Mouse (Mus musculus) embryonic facial prominence, embryonic 15.5 days (tissue): Measurements from ENCODE around the gene Dnajb14. TPM values are rescaled to one million over a fixed set of nuclear protein-coding genes. Genes with fewer than 3 reads are reported as not detected.

Source experiments
- ATAC-seq: fragments of 200-750 bp; cut with Nextera tagmentation; 2 replicates; pipeline ENCODE4 v1.8.0; 2017; ENCODE audit warnings: low read depth, moderate TSS enrichment; ENCODE audit not compliant: insufficient number of reproducible peaks, low FRiP score, low TSS enrichment
- H3K27ac ChIP-seq: fragments of 300-500 bp; sonication (generic); replicated peaks from 2 replicates; pipeline ENCODE4 v1.5.1; 2015; ENCODE audit warnings: mild to moderate bottlenecking, inconsistent platforms
- H3K27me3 ChIP-seq: fragments of 300-500 bp; sonication (generic); 2 replicates; pipeline ENCODE4 v1.6.1; 2015; ENCODE audit warnings: inconsistent platforms
- H3K36me3 ChIP-seq: fragments of 300-500 bp; sonication (generic); 2 replicates; pipeline ENCODE4 v1.6.1; 2015; ENCODE audit warnings: mild to moderate bottlenecking, inconsistent platforms
- H3K4me1 ChIP-seq: fragments of 300-500 bp; sonication (generic); 2 replicates; pipeline ENCODE4 v1.6.1; 2015; ENCODE audit warnings: inconsistent platforms
- H3K4me2 ChIP-seq: fragments of 300-500 bp; sonication (generic); replicated peaks from 2 replicates; pipeline ENCODE4 v1.6.1; 2015; ENCODE audit warnings: mild to moderate bottlenecking, inconsistent platforms
- H3K4me3 ChIP-seq: fragments of 300-500 bp; sonication (generic); replicated peaks from 2 replicates; pipeline ENCODE4 v1.5.1; 2015; ENCODE audit warnings: mild to moderate bottlenecking, inconsistent platforms
- H3K9ac ChIP-seq: fragments of 300-500 bp; sonication (generic); 2 replicates; pipeline ENCODE4 v1.6.1; 2015; ENCODE audit warnings: inconsistent platforms
- H3K9me3 ChIP-seq: fragments of 300-500 bp; sonication (generic); replicated peaks from 2 replicates; pipeline ENCODE4 v1.6.1; 2016; ENCODE audit warnings: inconsistent platforms
- WGBS: fragments of 180-500 bp; shearing (Covaris S2); methylation state at CpG from one replicate; pipeline ENCODE4 v1.1.7; 2015; 5-methylcytosine and 5-hydroxymethylcytosine counted together
- polyA plus RNA-seq: library from polyadenylated mRNA; unstranded; fragments of >200 nt; fragmentation: Nextera tagmentation; extraction: Ambion mirVana; gene quantifications from 2 replicates; pipeline ENCODE4 v1.2.1, GENCODE M21; 2015

The Dnajb14 gene
- polyA plus RNA-seq = 13.6 and 13.9 TPM in 2 replicates

- under 1% methylated on average over 79 of the region's 94 CpGs for WGBS
- H3K27ac ChIP-seq = peak within 1 kb of the TSS; percentile 99
- H3K9ac ChIP-seq = peak within 1 kb of the TSS; percentile 99
- peak within 1 kb of the TSS; percentile 80 for H3K4me2 ChIP-seq
- peak; percentile 43 for ATAC-seq
- peaks cover 17% of the 10 kb centered on the region for H3K4me1 ChIP-seq
- no peaks in the 10 kb centered on the region for H3K9me3 ChIP-seq
- no peaks in the 10 kb centered on the region for H3K36me3 ChIP-seq
- H3K4me3 ChIP-seq = peak within 1 kb of the TSS; percentile 84
- no peaks in the 10 kb centered on the region for H3K27me3 ChIP-seq
These were observed at the start of gene Dnajb14 for GRCm38 (mm10) chr3:137867437-137868093. TSS of gene Dnajb14 (plus strand) at chr3:137867675.

GRCm38 (mm10) chr3:137818713-137819112, 48.8 kb upstream of the Dnajb14 start:
- Histone ChIP-seq H3K36me3 (no peaks in the 10 kb centered on the region), H3K4me2 (no peak overlapping the region), H3K9me3 (no peaks in the 10 kb centered on the region), H3K27me3 (no peaks in the 10 kb centered on the region), H3K4me3 (no peak overlapping the region), H3K9ac (no peak overlapping the region), H3K4me1 (no peaks in the 10 kb centered on the region), H3K27ac (no peak overlapping the region)
- ATAC-seq = no peak
- 19% methylated on average over 4 of the region's 4 CpGs for WGBS

GRCm38 (mm10) chr3:137820688-137821467, 46.6 kb upstream of the Dnajb14 start:
- no peaks in the 10 kb centered on the region for H3K27me3 ChIP-seq
- no peaks in the 10 kb centered on the region for H3K4me1 ChIP-seq
- no peak overlapping the region for H3K27ac ChIP-seq
- ATAC-seq = no peak
- no peak overlapping the region for H3K4me2 ChIP-seq
- 70% methylated on average over 6 of the region's 6 CpGs for WGBS
- no peak overlapping the region for H3K4me3 ChIP-seq
- no peaks in the 10 kb centered on the region for H3K36me3 ChIP-seq
- no peaks in the 10 kb centered on the region for H3K9me3 ChIP-seq
- H3K9ac ChIP-seq = no peak overlapping the region

- Histone ChIP-seq H3K4me2 (no peak overlapping the region), H3K4me3 (no peak overlapping the region), H3K4me1 (no peaks in the 10 kb centered on the region), H3K27me3 (no peaks in the 10 kb centered on the region), H3K9me3 (no peaks in the 10 kb centered on the region), H3K36me3 (no peaks in the 10 kb centered on the region), H3K27ac (no peak overlapping the region), H3K9ac (no peak overlapping the region)
- 88% methylated on average over 3 of the region's 3 CpGs for WGBS
- no peak for ATAC-seq
These were observed 44.2 kb upstream of the Dnajb14 start for GRCm38 (mm10) chr3:137823317-137823716.

- 58% methylated on average over 11 of the region's 11 CpGs for WGBS
- Histone ChIP-seq H3K9ac (no peak overlapping the region), H3K4me1 (no peaks in the 10 kb centered on the region), H3K4me2 (no peak overlapping the region), H3K4me3 (no peak overlapping the region), H3K9me3 (no peaks in the 10 kb centered on the region), H3K27me3 (no peaks in the 10 kb centered on the region), H3K27ac (no peak overlapping the region), H3K36me3 (no peaks in the 10 kb centered on the region)
- ATAC-seq = no peak
These were observed 39.8 kb upstream of the Dnajb14 start for GRCm38 (mm10) chr3:137827678-137828077.

GRCm38 (mm10) chr3:137831156-137831555, 36.3 kb upstream of the Dnajb14 start:
- no peak overlapping the region for H3K4me2 ChIP-seq
- 66% methylated on average over 2 of the region's 2 CpGs for WGBS
- H3K27ac ChIP-seq = no peak overlapping the region
- no peak overlapping the region for H3K4me3 ChIP-seq
- H3K36me3 ChIP-seq = no peaks in the 10 kb centered on the region
- no peaks in the 10 kb centered on the region for H3K9me3 ChIP-seq
- no peaks in the 10 kb centered on the region for H3K27me3 ChIP-seq
- H3K9ac ChIP-seq = no peak overlapping the region
- H3K4me1 ChIP-seq = no peaks in the 10 kb centered on the region
- no peak for ATAC-seq

GRCm38 (mm10) chr3:137833128-137833527, 34.3 kb upstream of the Dnajb14 start:
- Histone ChIP-seq H3K4me3 (no peak overlapping the region), H3K9me3 (no peaks in the 10 kb centered on the region), H3K27ac (no peak overlapping the region), H3K4me1 (no peaks in the 10 kb centered on the region), H3K9ac (no peak overlapping the region), H3K27me3 (no peaks in the 10 kb centered on the region), H3K36me3 (no peaks in the 10 kb centered on the region), H3K4me2 (no peak overlapping the region)
- ATAC-seq = no peak

- Histone ChIP-seq H3K36me3 (no peaks in the 10 kb centered on the region), H3K4me1 (no peaks in the 10 kb centered on the region), H3K4me2 (no peak overlapping the region), H3K27me3 (no peaks in the 10 kb centered on the region), H3K27ac (no peak overlapping the region), H3K4me3 (no peak overlapping the region), H3K9me3 (no peaks in the 10 kb centered on the region), H3K9ac (no peak overlapping the region)
- WGBS = 81% methylated on average over 4 of the region's 4 CpGs
- no peak for ATAC-seq
These were observed 33.8 kb upstream of the Dnajb14 start for GRCm38 (mm10) chr3:137833698-137834097.

GRCm38 (mm10) chr3:137836543-137836942, 30.9 kb upstream of the Dnajb14 start:
- Histone ChIP-seq H3K27ac (no peak overlapping the region), H3K9me3 (no peaks in the 10 kb centered on the region), H3K4me2 (no peak overlapping the region), H3K36me3 (no peaks in the 10 kb centered on the region), H3K4me3 (no peak overlapping the region), H3K9ac (no peak overlapping the region), H3K27me3 (no peaks in the 10 kb centered on the region), H3K4me1 (no peaks in the 10 kb centered on the region)
- 73% methylated on average over 1 of the region's 1 CpGs for WGBS
- no peak for ATAC-seq

GRCm38 (mm10) chr3:137838160-137838559, 29.3 kb upstream of the Dnajb14 start:
- H3K4me1 ChIP-seq = no peaks in the 10 kb centered on the region
- H3K9me3 ChIP-seq = no peaks in the 10 kb centered on the region
- no peak overlapping the region for H3K27ac ChIP-seq
- H3K27me3 ChIP-seq = no peaks in the 10 kb centered on the region
- H3K36me3 ChIP-seq = no peaks in the 10 kb centered on the region
- H3K4me2 ChIP-seq = no peak overlapping the region
- H3K9ac ChIP-seq = no peak overlapping the region
- no peak for ATAC-seq
- no peak overlapping the region for H3K4me3 ChIP-seq

- no peaks in the 10 kb centered on the region for H3K9me3 ChIP-seq
- no peaks in the 10 kb centered on the region for H3K4me1 ChIP-seq
- H3K27ac ChIP-seq = no peak overlapping the region
- H3K4me3 ChIP-seq = no peak overlapping the region
- no peaks in the 10 kb centered on the region for H3K27me3 ChIP-seq
- no peak for ATAC-seq
- 76% methylated on average over 1 of the region's 1 CpGs for WGBS
- H3K36me3 ChIP-seq = no peaks in the 10 kb centered on the region
- no peak overlapping the region for H3K4me2 ChIP-seq
- H3K9ac ChIP-seq = no peak overlapping the region
These were observed 24.5 kb upstream of the Dnajb14 start for GRCm38 (mm10) chr3:137842944-137843343.

- Histone ChIP-seq H3K9me3 (no peaks in the 10 kb centered on the region), H3K36me3 (no peaks in the 10 kb centered on the region), H3K27ac (no peak overlapping the region), H3K4me3 (no peak overlapping the region), H3K4me2 (no peak overlapping the region), H3K27me3 (no peaks in the 10 kb centered on the region), H3K4me1 (no peaks in the 10 kb centered on the region), H3K9ac (no peak overlapping the region)
- 90% methylated on average over 3 of the region's 3 CpGs for WGBS
- ATAC-seq = no peak
These were observed 23.2 kb upstream of the Dnajb14 start for GRCm38 (mm10) chr3:137844263-137844662.
